Mouse (Mus musculus): Measurements from ENCODE around the gene Prkab1. TPM values are rescaled to one million over a fixed set of nuclear protein-coding genes. Genes with fewer than 3 reads are reported as not detected.
A peak's percentile ranks its signal among the peaks of the same experiment; 100 is the strongest.

The Prkab1 gene
- polyA plus RNA-seq, 1 experiment from 2014 or later, result 63.0 TPM

DNA sequence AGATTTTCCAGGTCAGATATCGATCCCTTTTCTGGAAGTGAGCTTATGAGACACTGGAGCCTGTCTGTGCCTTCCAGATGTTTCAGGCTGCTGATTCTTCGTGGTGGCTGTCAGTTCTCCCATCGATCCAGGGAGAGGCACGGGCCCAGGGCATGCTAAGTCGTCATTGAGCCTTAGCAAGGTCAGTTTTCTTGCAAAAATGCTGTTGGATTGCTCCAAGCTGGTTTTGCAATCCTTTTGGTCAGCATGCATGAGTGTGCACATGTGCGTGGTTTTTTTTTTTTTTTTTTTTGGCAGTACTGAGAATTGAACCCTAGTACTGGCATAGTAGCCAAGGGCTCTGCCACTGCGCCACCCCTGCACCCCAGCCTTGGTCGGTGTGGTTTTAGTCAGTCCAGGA, 21.2 kb downstream of the Prkab1 start:
- no peak overlapping the region for H3K27ac ChIP-seq (replicated peaks)
- H3K9me3 ChIP-seq, result no peaks in the 10 kb centered on the region
- peaks cover 19% of the 10 kb centered on the region for H3K36me3 ChIP-seq
- H3K4me3 ChIP-seq, result no peak overlapping the region
- no peaks in the 10 kb centered on the region for H3K27me3 ChIP-seq
- H3K4me2 ChIP-seq (replicated peaks), result no peak overlapping the region
- no peak for ATAC-seq (ENCODE audit: low FRiP score, low read depth)
- H3K4me1 ChIP-seq, result no peaks in the 10 kb centered on the region
- no peak overlapping the region for H3K9ac ChIP-seq (replicated peaks)
- 90% methylated on average over 8 of the region's 8 CpGs for WGBS

- peaks cover 51% of the 10 kb centered on the region for H3K36me3 ChIP-seq
- 72% methylated on average over 13 of the region's 13 CpGs for WGBS
Observed at GRCm38 (mm10) chr5:115997376-115997775, 26.9 kb downstream of the Prkab1 start.

DNA sequence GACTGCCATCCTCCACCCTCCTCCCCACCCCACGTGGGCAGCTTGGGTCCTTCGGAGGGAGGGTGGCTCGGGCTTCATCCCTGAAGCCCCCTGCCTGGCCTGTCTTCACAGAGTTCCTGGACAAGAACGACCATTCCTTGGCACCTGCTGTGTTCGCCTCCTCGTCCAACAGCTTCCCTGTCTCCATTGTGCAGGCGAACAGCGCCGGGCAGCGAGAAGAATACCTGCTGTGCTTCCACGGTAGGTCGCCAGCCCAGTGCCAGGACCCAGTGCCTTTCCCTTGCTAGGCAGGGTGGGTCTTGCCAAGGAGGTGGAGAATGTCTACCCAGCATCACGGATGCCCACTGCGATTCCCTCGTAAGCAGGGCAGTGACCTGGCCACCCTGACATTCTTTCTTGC, 30.2 kb downstream of the Prkab1 start:
- H3K36me3 ChIP-seq, result peaks cover 71% of the 10 kb centered on the region
- ATAC-seq (ENCODE audit: low FRiP score, low read depth), result no peak
- peaks cover 8% of the 10 kb centered on the region for H3K9me3 ChIP-seq
- no peak overlapping the region for H3K4me2 ChIP-seq (replicated peaks)
- H3K4me1 ChIP-seq, result no peaks in the 10 kb centered on the region
- no peak overlapping the region for H3K4me3 ChIP-seq
- H3K27me3 ChIP-seq, result no peaks in the 10 kb centered on the region
- no peak overlapping the region for H3K9ac ChIP-seq (replicated peaks)
- WGBS, result 92% methylated on average over 15 of the region's 15 CpGs
- H3K27ac ChIP-seq (replicated peaks), result no peak overlapping the region

More at GRCm38 (mm10) chr5:115997376-115997775, 26.9 kb downstream of the Prkab1 start:
- Histone ChIP-seq H3K4me2 (replicated peaks) (no peak overlapping the region), H3K9ac (replicated peaks) (no peak overlapping the region), H3K4me3 (no peak overlapping the region), H3K4me1 (no peaks in the 10 kb centered on the region), H3K9me3 (no peaks in the 10 kb centered on the region), H3K27me3 (no peaks in the 10 kb centered on the region), H3K27ac (replicated peaks) (no peak overlapping the region)
- ATAC-seq (ENCODE audit: low FRiP score, low read depth), result no peak

DNA sequence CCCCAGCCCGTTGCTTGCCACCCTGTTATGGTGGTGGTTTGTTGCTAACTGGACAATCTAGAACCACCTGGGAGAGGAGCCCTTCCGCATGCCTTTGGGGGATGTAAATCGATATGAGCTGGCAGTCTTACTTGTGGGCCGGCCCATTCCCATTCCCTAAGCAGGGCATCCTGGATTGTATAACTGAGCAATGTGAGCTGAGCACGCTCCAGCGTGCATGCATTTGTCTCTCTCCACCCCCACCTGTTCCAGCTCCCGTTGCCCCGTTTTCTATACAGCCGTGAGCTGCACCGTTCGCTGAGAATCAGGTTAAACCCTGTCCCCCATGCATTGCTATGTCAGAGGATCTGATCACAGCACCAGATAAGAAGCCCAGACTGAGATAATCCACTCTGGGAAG, 32.6 kb downstream of the Prkab1 start:
- Histone ChIP-seq H3K27ac (replicated peaks) (no peak overlapping the region), H3K4me1 (no peaks in the 10 kb centered on the region), H3K4me2 (replicated peaks) (no peak overlapping the region), H3K9me3 (peaks cover 8% of the 10 kb centered on the region), H3K4me3 (no peak overlapping the region), H3K27me3 (no peaks in the 10 kb centered on the region), H3K36me3 (peaks cover 85% of the 10 kb centered on the region), H3K9ac (replicated peaks) (no peak overlapping the region)
- no peak for ATAC-seq (ENCODE audit: low FRiP score, low read depth)
- WGBS, result 96% methylated on average over 11 of the region's 11 CpGs

DNA sequence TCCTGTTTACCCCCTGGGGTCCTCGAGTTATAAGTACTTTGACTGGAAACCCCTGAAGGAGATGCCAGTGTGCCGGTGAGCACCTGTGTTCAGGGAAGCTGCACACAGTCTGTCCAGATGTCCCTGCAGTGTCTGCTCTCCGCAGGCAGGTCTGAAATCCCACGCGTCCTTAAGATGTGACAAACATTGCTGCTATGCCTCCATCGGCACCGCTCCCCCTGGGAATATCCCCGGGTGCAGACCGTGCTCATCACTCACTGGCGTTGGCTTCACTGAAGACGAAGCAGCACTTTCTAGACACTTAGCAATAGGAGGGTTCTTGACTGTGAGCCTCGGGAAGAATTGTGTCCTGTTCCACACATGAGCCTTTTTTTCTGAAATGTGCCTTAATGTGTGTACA, 37.0 kb downstream of the Prkab1 start:
- ATAC-seq (ENCODE audit: low FRiP score, low read depth), result no peak
- peaks cover 80% of the 10 kb centered on the region for H3K36me3 ChIP-seq
- H3K27ac ChIP-seq (replicated peaks), result no peak overlapping the region
- no peaks in the 10 kb centered on the region for H3K4me1 ChIP-seq
- no peak overlapping the region for H3K4me2 ChIP-seq (replicated peaks)
- H3K27me3 ChIP-seq, result no peaks in the 10 kb centered on the region
- no peak overlapping the region for H3K4me3 ChIP-seq
- peaks cover 8% of the 10 kb centered on the region for H3K9me3 ChIP-seq
- 94% methylated on average over 12 of the region's 12 CpGs for WGBS
- H3K9ac ChIP-seq (replicated peaks), result no peak overlapping the region

DNA sequence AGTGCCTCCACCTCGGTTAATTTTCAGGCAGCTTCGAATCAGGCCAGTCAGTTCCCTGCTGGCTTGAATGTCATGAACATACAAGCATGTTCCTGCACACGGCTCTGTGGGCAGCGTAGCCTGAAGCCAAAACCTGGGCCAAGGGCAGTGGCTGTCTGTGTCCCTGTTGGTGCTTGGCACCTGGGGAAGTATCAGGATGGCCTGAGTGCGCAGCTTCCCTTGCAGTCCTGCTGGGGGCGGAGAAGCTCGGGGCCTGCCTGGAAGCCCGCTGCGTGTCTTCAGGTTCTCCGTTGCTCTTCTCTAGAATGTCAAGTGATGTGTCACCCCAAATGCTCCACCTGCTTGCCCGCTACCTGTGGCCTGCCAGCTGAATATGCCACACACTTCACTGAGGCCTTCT, 39.2 kb downstream of the Prkab1 start:
- Histone ChIP-seq H3K4me3 (no peak overlapping the region), H3K9ac (replicated peaks) (no peak overlapping the region), H3K36me3 (peaks cover 73% of the 10 kb centered on the region), H3K4me2 (replicated peaks) (no peak overlapping the region), H3K4me1 (no peaks in the 10 kb centered on the region), H3K27me3 (no peaks in the 10 kb centered on the region), H3K9me3 (no peaks in the 10 kb centered on the region; the same call in 1 of the 2 replicates), H3K27ac (replicated peaks) (no peak overlapping the region)
- ATAC-seq (ENCODE audit: low FRiP score, low read depth), result no peak
- WGBS, result 96% methylated on average over 11 of the region's 11 CpGs

GRCm38 (mm10) chr5:115984392-115984791, 39.9 kb downstream of the Prkab1 start:
- peaks cover 73% of the 10 kb centered on the region for H3K36me3 ChIP-seq

DNA sequence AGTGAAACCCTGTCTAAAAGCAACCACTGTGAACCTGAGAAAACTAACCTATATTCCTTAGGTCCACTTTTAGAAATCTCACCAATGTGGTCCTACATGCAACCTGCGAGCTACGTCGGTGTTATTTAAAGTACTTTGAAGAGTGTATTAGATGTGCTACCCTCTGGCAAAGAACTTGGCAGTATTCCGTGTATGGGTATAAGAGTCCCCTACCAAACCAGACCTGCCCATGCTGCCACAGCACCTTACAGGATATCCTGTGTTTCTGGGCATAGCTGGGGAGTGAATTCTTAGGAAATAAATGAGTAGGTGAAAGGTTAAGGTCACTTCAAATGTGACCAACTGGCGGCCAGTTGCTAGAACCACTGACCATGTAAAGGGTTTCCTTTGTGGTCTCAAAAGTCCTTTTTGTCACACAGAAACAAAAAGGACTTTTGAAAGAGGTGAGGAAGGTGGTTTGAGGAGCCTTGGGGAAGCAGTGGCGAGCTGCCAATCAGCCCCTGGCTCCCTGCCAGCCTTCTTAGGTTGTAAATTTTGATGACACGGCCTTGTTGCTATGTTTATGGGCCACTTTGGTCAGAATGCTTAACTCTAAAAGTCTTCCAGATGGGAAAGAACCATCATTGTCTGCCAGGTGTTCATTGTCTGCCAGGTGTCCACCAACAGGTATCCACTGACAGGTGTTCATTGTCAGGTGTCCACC, 41.5 kb downstream of the Prkab1 start:
- no peak for ATAC-seq (ENCODE audit: low FRiP score, low read depth)
- H3K4me3 ChIP-seq, result no peak overlapping the region
- WGBS, result 91% methylated on average over 7 of the region's 7 CpGs

More at GRCm38 (mm10) chr5:115984392-115984791, 39.9 kb downstream of the Prkab1 start:
- no peak for ATAC-seq (ENCODE audit: low FRiP score, low read depth)
- H3K4me2 ChIP-seq (replicated peaks), result no peak overlapping the region
- 93% methylated on average over 6 of the region's 6 CpGs for WGBS
- H3K4me3 ChIP-seq, result no peak overlapping the region
- H3K4me1 ChIP-seq, result no peaks in the 10 kb centered on the region
- H3K9ac ChIP-seq (replicated peaks), result no peak overlapping the region
- H3K9me3 ChIP-seq, result no peaks in the 10 kb centered on the region
- no peak overlapping the region for H3K27ac ChIP-seq (replicated peaks)
- no peaks in the 10 kb centered on the region for H3K27me3 ChIP-seq

GRCm38 (mm10) chr5:115980537-115980936, 43.8 kb downstream of the Prkab1 start:
- Histone ChIP-seq H3K27ac (replicated peaks) (no peak overlapping the region), H3K9me3 (no peaks in the 10 kb centered on the region), H3K4me1 (no peaks in the 10 kb centered on the region), H3K9ac (replicated peaks) (no peak overlapping the region), H3K27me3 (no peaks in the 10 kb centered on the region), H3K4me2 (replicated peaks) (no peak overlapping the region), H3K36me3 (peaks cover 60% of the 10 kb centered on the region), H3K4me3 (no peak overlapping the region)
- ATAC-seq (ENCODE audit: low FRiP score, low read depth), result no peak
- 89% methylated on average over 9 of the region's 9 CpGs for WGBS

More for the DNA sequence above, 41.5 kb downstream of the Prkab1 start:
- H3K27ac ChIP-seq (replicated peaks), result no peak overlapping the region
- no peak overlapping the region for H3K4me2 ChIP-seq (replicated peaks)
- H3K4me1 ChIP-seq, result no peaks in the 10 kb centered on the region
- H3K9ac ChIP-seq (replicated peaks), result no peak overlapping the region
- peaks cover 68% of the 10 kb centered on the region for H3K36me3 ChIP-seq
- no peaks in the 10 kb centered on the region for H3K9me3 ChIP-seq
- H3K27me3 ChIP-seq, result no peaks in the 10 kb centered on the region

DNA sequence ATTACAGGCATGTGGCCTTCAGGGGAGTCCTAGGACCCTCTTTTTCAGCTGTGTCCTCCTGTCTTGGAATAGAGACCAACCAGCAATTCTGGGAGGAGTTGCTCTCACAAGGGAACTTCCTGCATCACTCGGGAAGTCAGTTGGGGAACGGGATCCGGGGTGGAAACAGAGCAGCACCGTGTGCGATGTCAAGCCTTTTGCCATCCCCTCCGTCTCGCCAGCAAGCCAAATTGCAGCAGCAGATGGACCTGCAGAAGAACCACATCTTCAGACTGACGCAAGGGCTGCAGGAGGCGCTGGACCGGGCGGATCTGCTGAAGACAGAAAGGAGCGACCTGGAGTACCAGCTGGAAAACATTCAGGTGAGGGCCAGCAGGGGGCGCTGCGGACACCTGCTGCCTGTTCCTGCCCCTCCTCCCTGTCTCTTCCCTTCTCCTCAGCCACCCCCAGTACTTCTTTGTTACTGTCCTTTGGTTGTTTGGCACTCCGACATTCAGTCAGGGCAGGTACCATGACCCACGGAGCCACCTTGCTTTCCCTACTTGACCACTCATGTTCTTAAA, 45.1 kb downstream of the Prkab1 start:
- 63% methylated on average over 16 of the region's 16 CpGs for WGBS
- no peak for ATAC-seq (ENCODE audit: low FRiP score, low read depth)
- Histone ChIP-seq H3K27me3 (no peaks in the 10 kb centered on the region), H3K9me3 (no peaks in the 10 kb centered on the region), H3K36me3 (peaks cover 62% of the 10 kb centered on the region), H3K9ac (replicated peaks) (no peak overlapping the region), H3K4me3 (no peak overlapping the region), H3K4me2 (replicated peaks) (no peak overlapping the region), H3K4me1 (no peaks in the 10 kb centered on the region), H3K27ac (replicated peaks) (no peak overlapping the region)

DNA sequence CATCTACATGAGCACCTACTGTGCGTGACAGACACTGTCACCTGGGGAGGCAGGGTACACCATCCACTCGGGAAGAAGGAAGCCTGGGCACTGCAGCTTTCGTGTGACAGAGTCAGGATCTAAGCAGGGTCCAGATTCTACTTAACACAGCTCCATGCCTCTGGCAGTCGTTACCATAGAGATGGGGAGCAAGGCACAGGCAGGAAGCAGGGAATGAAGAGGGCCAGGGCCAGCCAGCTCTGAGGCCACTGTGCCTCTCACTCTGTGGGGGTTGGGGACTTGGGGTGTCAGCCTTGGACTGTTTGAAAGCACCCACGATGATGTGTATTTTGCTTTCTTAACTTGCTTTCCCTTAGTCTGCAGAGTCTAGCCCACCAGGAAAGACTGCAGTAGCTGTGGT, 46.1 kb downstream of the Prkab1 start:
- H3K27me3 ChIP-seq, result no peaks in the 10 kb centered on the region
- no peak overlapping the region for H3K4me2 ChIP-seq (replicated peaks)
- peaks cover 66% of the 10 kb centered on the region for H3K36me3 ChIP-seq
- 52% methylated on average over 5 of the region's 5 CpGs for WGBS
- no peak overlapping the region for H3K4me3 ChIP-seq
- no peak for ATAC-seq (ENCODE audit: low FRiP score, low read depth)
- H3K9me3 ChIP-seq, result no peaks in the 10 kb centered on the region
- H3K27ac ChIP-seq (replicated peaks), result no peak overlapping the region; the same call in 1 of the 2 replicates
- no peaks in the 10 kb centered on the region for H3K4me1 ChIP-seq
- H3K9ac ChIP-seq (replicated peaks), result no peak overlapping the region

DNA sequence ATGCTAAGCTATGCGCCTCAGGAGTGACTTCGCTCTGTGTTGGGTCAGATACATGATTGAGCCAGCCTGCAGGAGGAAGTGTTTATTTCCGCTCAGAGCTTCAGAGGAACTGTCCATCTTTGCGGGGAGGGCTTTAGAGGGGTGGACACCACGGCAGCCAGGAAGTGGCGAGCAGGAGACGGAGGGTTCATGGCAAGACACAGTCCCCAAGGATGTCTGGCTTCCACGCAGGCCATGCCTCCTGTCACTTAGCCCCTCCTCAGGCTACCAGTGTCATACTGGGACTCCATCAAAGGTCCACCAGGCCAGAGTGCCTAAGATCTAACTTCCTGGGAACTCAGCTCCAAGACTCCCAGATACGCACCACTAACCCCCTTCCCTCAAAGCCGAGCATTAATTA, 46.6 kb downstream of the Prkab1 start:
- Histone ChIP-seq H3K27me3 (no peaks in the 10 kb centered on the region), H3K36me3 (peaks cover 64% of the 10 kb centered on the region), H3K4me3 (no peak overlapping the region), H3K9me3 (no peaks in the 10 kb centered on the region), H3K9ac (replicated peaks) (no peak overlapping the region), H3K4me1 (no peaks in the 10 kb centered on the region), H3K27ac (replicated peaks) (0 out of 2 replicates have a peak overlapping the region, but pooled peaks have one; percentile 5), H3K4me2 (replicated peaks) (no peak overlapping the region)
- ATAC-seq (ENCODE audit: low FRiP score, low read depth), result no peak
- WGBS, result 70% methylated on average over 10 of the region's 10 CpGs

Data from midbrain, embryonic 12.5 days (tissue).